Mouse (Mus musculus) midbrain, embryonic 16.5 days (tissue): ENCODE data around the gene Mmp27. TPM values are rescaled to one million over a fixed set of nuclear protein-coding genes. Genes with fewer than 3 reads are reported as not detected.

Experiments
- ATAC-seq: fragments of 200-750 bp; cut with Nextera tagmentation; 2 replicates; pipeline ENCODE4 v1.8.0; 2017; ENCODE audit warnings: moderate TSS enrichment
- H3K27ac ChIP-seq: fragments of 300-500 bp; sonication (generic); 2 replicates; pipeline ENCODE4 v1.5.1; 2014; ENCODE audit warnings: mild to moderate bottlenecking, low read length, mixed read lengths
- H3K27me3 ChIP-seq: fragments of 300-500 bp; sonication (generic); 2 replicates; pipeline ENCODE4 v1.6.1; 2014; ENCODE audit warnings: low read depth, low read length, mixed read lengths; ENCODE audit not compliant: control insufficient read depth, insufficient read depth
- H3K36me3 ChIP-seq: fragments of 300-500 bp; sonication (generic); 2 replicates; pipeline ENCODE4 v1.6.1; 2014; ENCODE audit warnings: mild to moderate bottlenecking, low read length, moderate library complexity, mixed read lengths; ENCODE audit not compliant: control insufficient read depth, insufficient read depth
- H3K4me1 ChIP-seq: fragments of 300-500 bp; sonication (generic); 2 replicates; pipeline ENCODE4 v1.6.1; 2014; ENCODE audit warnings: mild to moderate bottlenecking, low read length, mixed read lengths; ENCODE audit not compliant: control insufficient read depth, insufficient read depth
- H3K4me2 ChIP-seq: fragments of 300-500 bp; sonication (generic); 2 replicates; pipeline ENCODE4 v1.6.1; 2014; ENCODE audit warnings: mild to moderate bottlenecking, low read length, mixed read lengths
- H3K4me3 ChIP-seq: fragments of 300-500 bp; sonication (generic); 2 replicates; pipeline ENCODE4 v1.5.1; 2014; ENCODE audit warnings: low read depth, mild to moderate bottlenecking, low read length, moderate library complexity, mixed read lengths
- H3K9ac ChIP-seq: fragments of 300-500 bp; sonication (generic); 2 replicates; pipeline ENCODE4 v1.6.1; 2014; ENCODE audit warnings: low read depth, low read length, mixed read lengths
- H3K9me3 ChIP-seq: fragments of 300-500 bp; sonication (generic); replicated peaks from 2 replicates; pipeline ENCODE4 v1.6.1; 2014; ENCODE audit warnings: mild to moderate bottlenecking, low read length, mixed read lengths; ENCODE audit not compliant: control insufficient read depth, poor library complexity, severe bottlenecking
- WGBS: fragments of 180-500 bp; shearing (Covaris S2); extraction: QIAGEN DNeasy Blood & Tissue Kit; methylation state at CpG from one replicate; pipeline ENCODE4 v1.1.7; 2014; 5-methylcytosine and 5-hydroxymethylcytosine counted together
- polyA plus RNA-seq: library from polyadenylated mRNA; unstranded; fragments of >200 nt; fragmentation: Nextera tagmentation; extraction: Ambion mirVana; gene quantifications from 2 replicates; pipeline ENCODE4 v1.2.1, GENCODE M21; 2015

Gene Mmp27
- polyA plus RNA-seq, 1 experiment from 2014 or later, result not detected

GRCm38 (mm10) chr9:7590063-7590462 lies 18.9 kb downstream of the Mmp27 start:
- H3K4me3 ChIP-seq, result no peak overlapping the region
- H3K9ac ChIP-seq, result no peak overlapping the region
- H3K4me1 ChIP-seq, result no peaks in the 10 kb centered on the region
- WGBS, result 82% methylated on average over 8 of the region's 8 CpGs
- H3K27ac ChIP-seq, result no peak overlapping the region
- no peaks in the 10 kb centered on the region for H3K9me3 ChIP-seq
- ATAC-seq, result no peak
- H3K4me2 ChIP-seq, result no peak overlapping the region
- no peaks in the 10 kb centered on the region for H3K36me3 ChIP-seq
- H3K27me3 ChIP-seq, result no peaks in the 10 kb centered on the region

- no peak overlapping the region for H3K27ac ChIP-seq
- no peaks in the 10 kb centered on the region for H3K4me1 ChIP-seq
- no peak overlapping the region for H3K4me2 ChIP-seq
- no peaks in the 10 kb centered on the region for H3K27me3 ChIP-seq
- no peak overlapping the region for H3K9ac ChIP-seq
- H3K9me3 ChIP-seq, result no peaks in the 10 kb centered on the region
- H3K36me3 ChIP-seq, result no peaks in the 10 kb centered on the region
- WGBS, result 96% methylated on average over 3 of the region's 3 CpGs
- H3K4me3 ChIP-seq, result no peak overlapping the region
- ATAC-seq, result no peak
Measured at GRCm38 (mm10) chr9:7593272-7593812, 22.1 kb downstream of the Mmp27 start.

- peak overlapping the region; percentile 37; the same call in 1 of the 2 replicates for H3K9ac ChIP-seq
- no peaks in the 10 kb centered on the region for H3K27me3 ChIP-seq
- H3K9me3 ChIP-seq, result no peaks in the 10 kb centered on the region
- peak; percentile 100 for ATAC-seq
- H3K27ac ChIP-seq, result no peak overlapping the region
- 7% methylated on average over 6 of the region's 6 CpGs for WGBS
- no peaks in the 10 kb centered on the region for H3K4me1 ChIP-seq
- peak overlapping the region; percentile 23 for H3K4me3 ChIP-seq
- H3K36me3 ChIP-seq, result no peaks in the 10 kb centered on the region
- peak overlapping the region; percentile 50 for H3K4me2 ChIP-seq
Measured at GRCm38 (mm10) chr9:7594816-7595540, 23.8 kb downstream of the Mmp27 start.

GRCm38 (mm10) chr9:7602982-7603742 lies 32.0 kb downstream of the Mmp27 start:
- Histone ChIP-seq H3K4me2 (no peak overlapping the region), H3K27me3 (no peaks in the 10 kb centered on the region), H3K9me3 (no peaks in the 10 kb centered on the region), H3K27ac (no peak overlapping the region), H3K4me3 (no peak overlapping the region), H3K9ac (no peak overlapping the region), H3K36me3 (no peaks in the 10 kb centered on the region), H3K4me1 (no peaks in the 10 kb centered on the region)
- ATAC-seq, result peak; percentile 76; the same call in 1 of the 2 replicates
- 5% methylated on average over 3 of the region's 3 CpGs for WGBS

DNA sequence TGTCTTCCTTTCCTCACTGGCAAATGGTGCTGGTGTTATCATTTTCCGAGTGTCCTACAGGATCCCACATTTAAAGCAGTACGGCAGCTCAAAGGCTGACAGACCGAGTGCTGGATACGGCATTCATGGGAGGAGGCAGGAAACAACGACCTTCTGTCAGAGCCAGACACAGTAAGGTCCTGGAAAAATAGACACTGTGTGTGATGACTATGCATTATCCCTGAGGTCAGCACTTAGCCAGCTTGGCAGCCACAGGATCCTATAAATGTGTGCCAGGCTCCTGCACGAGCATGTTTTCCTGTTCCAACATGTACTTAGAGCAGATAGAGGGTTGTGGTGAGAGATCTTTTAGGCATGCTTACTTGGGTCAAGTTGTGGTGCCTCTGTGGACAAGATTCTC lies 32.8 kb downstream of the Mmp27 start:
- Histone ChIP-seq H3K36me3 (no peaks in the 10 kb centered on the region), H3K9ac (no peak overlapping the region), H3K27me3 (no peaks in the 10 kb centered on the region), H3K4me2 (no peak overlapping the region), H3K9me3 (0 out of 2 replicates have a peak, but pooled peaks cover 2% of the 10 kb centered on the region), H3K4me3 (no peak overlapping the region), H3K27ac (no peak overlapping the region), H3K4me1 (no peaks in the 10 kb centered on the region)
- no peak for ATAC-seq
- 85% methylated on average over 6 of the region's 6 CpGs for whole genome bisulfite sequencing

GRCm38 (mm10) chr9:7605638-7606037 lies 34.4 kb downstream of the Mmp27 start:
- H3K9me3 ChIP-seq, result 0 out of 2 replicates have a peak, but pooled peaks cover 4% of the 10 kb centered on the region
- H3K36me3 ChIP-seq, result no peaks in the 10 kb centered on the region
- H3K4me2 ChIP-seq, result no peak overlapping the region
- no peak for ATAC-seq
- no peak overlapping the region for H3K27ac ChIP-seq
- WGBS, result 84% methylated on average over 12 of the region's 12 CpGs
- H3K9ac ChIP-seq, result no peak overlapping the region
- no peaks in the 10 kb centered on the region for H3K4me1 ChIP-seq
- H3K4me3 ChIP-seq, result no peak overlapping the region
- H3K27me3 ChIP-seq, result no peaks in the 10 kb centered on the region

GRCm38 (mm10) chr9:7622582-7622981 lies 51.4 kb downstream of the Mmp27 start:
- H3K9ac ChIP-seq, result no peak overlapping the region
- H3K9me3 ChIP-seq, result no peaks in the 10 kb centered on the region
- no peak overlapping the region for H3K27ac ChIP-seq
- no peak overlapping the region for H3K4me3 ChIP-seq
- H3K27me3 ChIP-seq, result no peaks in the 10 kb centered on the region
- no peak overlapping the region for H3K4me2 ChIP-seq
- no peaks in the 10 kb centered on the region for H3K4me1 ChIP-seq
- WGBS, result 86% methylated on average over 3 of the region's 3 CpGs
- no peaks in the 10 kb centered on the region for H3K36me3 ChIP-seq
- no peak for ATAC-seq

GRCm38 (mm10) chr9:7627931-7628330 lies 56.7 kb downstream of the Mmp27 start, which contains the start of gene Mmp20:
Gene Mmp20 (plus strand): TSS chr9:7628231.
- Histone ChIP-seq H3K27me3 (no peaks in the 10 kb centered on the region), H3K4me3 (no peak within 1 kb of the TSS), H3K36me3 (no peaks in the 10 kb centered on the region), H3K9ac (no peak within 1 kb of the TSS), H3K4me2 (no peak within 1 kb of the TSS), H3K4me1 (no peaks in the 10 kb centered on the region), H3K9me3 (no peaks in the 10 kb centered on the region), H3K27ac (no peak within 1 kb of the TSS)
- ATAC-seq, result no peak
